Mouse (Mus musculus): ENCODE measurements at regions not wholly inside any gene's neighbourhood (a gene's known extent, or its start where the extent isn't known, plus 50 kb on each side); places are given as distances from the start of the nearest gene placed in this dataset.

- peaks cover 6% of the 10 kb centered on the region; the same call in 1 of the 2 replicates for H3K4me1 ChIP-seq (ENCODE audit: control insufficient read depth, insufficient read depth, low read length)
- no peak for DNase-seq
- no peak overlapping the region for H3K4me3 ChIP-seq (replicated peaks; ENCODE audit: insufficient read depth, low read depth, low read length)
- WGBS, result 14% methylated on average over 3 of the region's 3 CpGs
- TF ChIP-seq CTCF (IDR thresholded peaks at IDR 0.05; ENCODE audit: borderline replicate concordance, insufficient read depth, low read depth, low read length) (no peak), POLR2A (IDR thresholded peaks at IDR 0.05; ENCODE audit: borderline replicate concordance, insufficient read depth, low read length) (no peak)
- no peaks in the 10 kb centered on the region for H3K27me3 ChIP-seq (ENCODE audit: control insufficient read depth, insufficient read depth, low read length)
- no peak overlapping the region for H3K27ac ChIP-seq (ENCODE audit: insufficient read depth, low read length)
Observed at GRCm38 (mm10) chr3:146337429-146337828, 67.0 kb upstream of the Ssx2ip start.

GRCm38 (mm10) chr3:146337861-146338281 lies 66.6 kb upstream of the Ssx2ip start:
- 7% methylated on average over 7 of the region's 7 CpGs for WGBS
- DNase-seq, result no peak

GRCm38 (mm10) chr3:146338445-146338844 lies 66.0 kb upstream of the Ssx2ip start:
- peaks cover 6% of the 10 kb centered on the region; the same call in 1 of the 2 replicates for H3K4me1 ChIP-seq (ENCODE audit: control insufficient read depth, insufficient read depth, low read length)
- H3K27ac ChIP-seq (ENCODE audit: insufficient read depth, low read length), result no peak overlapping the region
- WGBS, result 61% methylated on average over 9 of the region's 9 CpGs
- no peak overlapping the region for H3K4me3 ChIP-seq (replicated peaks; ENCODE audit: insufficient read depth, low read depth, low read length)
- no peak for TF ChIP-seq POLR2A (IDR thresholded peaks at IDR 0.05; ENCODE audit: borderline replicate concordance, insufficient read depth, low read length)
- no peak for TF ChIP-seq CTCF (IDR thresholded peaks at IDR 0.05; ENCODE audit: borderline replicate concordance, insufficient read depth, low read depth, low read length)
- no peaks in the 10 kb centered on the region for H3K27me3 ChIP-seq (ENCODE audit: control insufficient read depth, insufficient read depth, low read length)
- no peak for DNase-seq

More at GRCm38 (mm10) chr3:146337861-146338281, 66.6 kb upstream of the Ssx2ip start:
- no peak overlapping the region for H3K27ac ChIP-seq (ENCODE audit: insufficient read depth, low read length)
- H3K4me1 ChIP-seq (ENCODE audit: control insufficient read depth, insufficient read depth, low read length), result peaks cover 6% of the 10 kb centered on the region; the same call in 1 of the 2 replicates
- TF ChIP-seq POLR2A (IDR thresholded peaks at IDR 0.05; ENCODE audit: borderline replicate concordance, insufficient read depth, low read length) (no peak), CTCF (IDR thresholded peaks at IDR 0.05; ENCODE audit: borderline replicate concordance, insufficient read depth, low read depth, low read length) (no peak)
- H3K27me3 ChIP-seq (ENCODE audit: control insufficient read depth, insufficient read depth, low read length), result no peaks in the 10 kb centered on the region
- H3K4me3 ChIP-seq (replicated peaks; ENCODE audit: insufficient read depth, low read depth, low read length), result peak overlapping the region; percentile 3

DNA sequence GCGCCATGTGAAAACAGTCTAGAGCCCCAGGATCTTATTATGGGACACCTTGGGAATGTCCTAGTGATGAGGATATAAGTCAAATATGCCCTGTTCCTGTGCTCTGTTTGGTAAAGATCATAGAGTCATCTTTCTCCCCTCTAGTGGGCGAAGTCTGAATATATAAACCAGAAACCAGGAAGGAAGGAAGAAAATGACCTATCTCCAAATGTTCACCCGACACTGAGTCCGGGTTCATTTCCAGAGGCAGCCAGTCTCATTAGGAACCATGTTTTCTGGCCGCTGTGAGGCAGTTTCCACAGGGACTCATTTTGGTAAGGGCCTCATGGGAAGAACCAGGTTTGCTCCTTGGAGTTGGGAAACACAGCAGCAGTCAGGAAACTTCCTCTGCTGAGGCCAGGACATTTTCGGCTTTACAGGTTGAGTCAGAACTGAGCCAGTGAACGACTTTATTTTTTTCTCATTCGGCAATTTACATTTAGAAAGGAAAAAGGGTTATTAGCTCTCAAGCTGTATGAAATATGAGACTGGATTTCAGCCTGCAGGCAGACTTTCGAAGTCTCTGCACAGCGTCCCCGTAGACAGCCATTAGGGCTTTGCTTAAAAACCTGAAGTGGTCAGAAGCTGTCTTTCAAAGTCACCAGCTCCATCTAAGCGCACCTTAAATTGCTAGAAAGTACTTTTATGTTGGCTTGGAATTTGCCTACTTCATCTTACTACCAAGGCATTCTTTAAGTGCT lies 64.0 kb upstream of the Ssx2ip start:
- Histone ChIP-seq H3K4me1 (ENCODE audit: control insufficient read depth, insufficient read depth, low read length) (no peaks in the 10 kb centered on the region), H3K27me3 (ENCODE audit: control insufficient read depth, insufficient read depth, low read length) (no peaks in the 10 kb centered on the region), H3K27ac (ENCODE audit: insufficient read depth, low read length) (no peak overlapping the region), H3K4me3 (replicated peaks; ENCODE audit: insufficient read depth, low read depth, low read length) (no peak overlapping the region)
- no peak for DNase-seq
- TF ChIP-seq POLR2A (IDR thresholded peaks at IDR 0.05; ENCODE audit: borderline replicate concordance, insufficient read depth, low read length) (no peak), CTCF (IDR thresholded peaks at IDR 0.05; ENCODE audit: borderline replicate concordance, insufficient read depth, low read depth, low read length) (no peak)
- 91% methylated on average over 12 of the region's 12 CpGs for WGBS

GRCm38 (mm10) chr3:146341652-146342340 lies 62.6 kb upstream of the Ssx2ip start:
- H3K4me1 ChIP-seq (ENCODE audit: control insufficient read depth, insufficient read depth, low read length), result no peaks in the 10 kb centered on the region

DNA sequence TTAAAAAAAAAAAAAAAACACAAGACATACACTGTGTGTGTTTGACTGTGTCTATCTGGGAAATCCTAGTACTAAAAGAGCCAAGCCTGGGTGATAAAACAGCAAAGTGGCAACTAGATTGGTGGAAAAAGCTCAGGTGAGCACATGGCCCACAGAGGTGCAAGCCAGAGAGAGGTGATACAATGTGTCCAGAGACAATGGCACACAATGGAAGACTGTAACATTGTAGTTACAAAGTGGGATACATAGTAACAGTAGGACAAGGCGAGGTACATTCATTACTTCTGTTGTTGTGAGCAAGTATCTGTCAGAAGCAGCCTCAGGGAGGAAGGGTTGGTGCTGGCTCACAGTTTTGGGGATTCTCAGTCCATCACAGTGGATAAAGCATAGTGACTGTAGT lies 61.7 kb upstream of the Ssx2ip start:
- no peak overlapping the region for H3K4me3 ChIP-seq (replicated peaks; ENCODE audit: insufficient read depth, low read depth, low read length)
- no peak for TF ChIP-seq CTCF (IDR thresholded peaks at IDR 0.05; ENCODE audit: borderline replicate concordance, insufficient read depth, low read depth, low read length)
- no peak for TF ChIP-seq POLR2A (IDR thresholded peaks at IDR 0.05; ENCODE audit: borderline replicate concordance, insufficient read depth, low read length)
- no peaks in the 10 kb centered on the region for H3K27me3 ChIP-seq (ENCODE audit: control insufficient read depth, insufficient read depth, low read length)
- no peak for DNase-seq
- 100% methylated on average over 1 of the region's 1 CpGs for WGBS
- no peak overlapping the region for H3K27ac ChIP-seq (ENCODE audit: insufficient read depth, low read length)
- H3K4me1 ChIP-seq (ENCODE audit: control insufficient read depth, insufficient read depth, low read length), result no peaks in the 10 kb centered on the region

More at GRCm38 (mm10) chr3:146341652-146342340, 62.6 kb upstream of the Ssx2ip start:
- Histone ChIP-seq H3K27ac (ENCODE audit: insufficient read depth, low read length) (no peak overlapping the region), H3K4me3 (replicated peaks; ENCODE audit: insufficient read depth, low read depth, low read length) (no peak overlapping the region), H3K27me3 (ENCODE audit: control insufficient read depth, insufficient read depth, low read length) (no peaks in the 10 kb centered on the region)
- 52% methylated on average over 6 of the region's 6 CpGs for WGBS
- TF ChIP-seq CTCF (IDR thresholded peaks at IDR 0.05; ENCODE audit: borderline replicate concordance, insufficient read depth, low read depth, low read length), result no peak
- no peak for TF ChIP-seq POLR2A (IDR thresholded peaks at IDR 0.05; ENCODE audit: borderline replicate concordance, insufficient read depth, low read length)
- no peak for DNase-seq

- 66% methylated on average over 9 of the region's 9 CpGs for WGBS
Observed at GRCm38 (mm10) chr3:146343649-146344401, 60.6 kb upstream of the Ssx2ip start.

More at GRCm38 (mm10) chr3:146343649-146344401, 60.6 kb upstream of the Ssx2ip start:
- H3K4me1 ChIP-seq (ENCODE audit: control insufficient read depth, insufficient read depth, low read length), result no peaks in the 10 kb centered on the region
- no peaks in the 10 kb centered on the region for H3K27me3 ChIP-seq (ENCODE audit: control insufficient read depth, insufficient read depth, low read length)
- H3K27ac ChIP-seq (ENCODE audit: insufficient read depth, low read length), result no peak overlapping the region
- DNase-seq, result peak; percentile 42 to 58
- no peak overlapping the region for H3K4me3 ChIP-seq (replicated peaks; ENCODE audit: insufficient read depth, low read depth, low read length)
- TF ChIP-seq CTCF (IDR thresholded peaks at IDR 0.05; ENCODE audit: borderline replicate concordance, insufficient read depth, low read depth, low read length) (peak; percentile 64; the same call in 1 of the 2 replicates), POLR2A (IDR thresholded peaks at IDR 0.05; ENCODE audit: borderline replicate concordance, insufficient read depth, low read length) (no peak)

All from cerebellum, adult 2 months (tissue).